Mouse (Mus musculus) ES-Bruce4 (cell line): ENCODE data around the gene Mdh1b. TPM values are rescaled to one million over a fixed set of nuclear protein-coding genes. Genes with fewer than 3 reads are reported as not detected.

Experiments used
- H3K27ac ChIP-seq: 2 replicates; pipeline ENCODE4 v1.5.1; 2012; ENCODE audit warnings: low read length, inconsistent platforms; ENCODE audit not compliant: insufficient read depth
- H3K27me3 ChIP-seq: 2 replicates; pipeline ENCODE4 v1.6.1; 2012; ENCODE audit warnings: mild to moderate bottlenecking, low read length, inconsistent platforms; ENCODE audit not compliant: control insufficient read depth, poor library complexity, insufficient read depth, severe bottlenecking
- H3K36me3 ChIP-seq: 2 replicates; pipeline ENCODE4 v1.6.1; 2012; ENCODE audit warnings: inconsistent platforms, mild to moderate bottlenecking, low read length, moderate library complexity; ENCODE audit not compliant: control insufficient read depth, poor library complexity, insufficient read depth, severe bottlenecking
- H3K4me1 ChIP-seq: one replicate; pipeline ENCODE4 v1.8.1; 2011; ENCODE audit warnings: low read length; ENCODE audit not compliant: control insufficient read depth, insufficient read depth
- H3K4me3 ChIP-seq: 2 replicates; pipeline ENCODE4 v1.5.1; 2011; ENCODE audit warnings: low read depth, mild to moderate bottlenecking, low read length
- H3K9ac ChIP-seq: 2 replicates; pipeline ENCODE4 v1.6.1; 2012; ENCODE audit warnings: low read depth, mild to moderate bottlenecking, inconsistent platforms; ENCODE audit not compliant: poor library complexity, severe bottlenecking
- H3K9me3 ChIP-seq: replicated peaks from 2 replicates; pipeline ENCODE4 v1.6.1; 2012; ENCODE audit warnings: mild to moderate bottlenecking, low read length, inconsistent platforms; ENCODE audit not compliant: control insufficient read depth, poor library complexity, insufficient read depth, severe bottlenecking
- CTCF ChIP-seq: IDR thresholded peaks from one replicate; pipeline ENCODE4 v1.8.1; 2011; ENCODE audit warnings: low read depth, low read length
- EP300 ChIP-seq: IDR thresholded peaks from 2 replicates; pipeline ENCODE4 v1.6.1; 2011; ENCODE audit warnings: low read depth, low read length; ENCODE audit not compliant: insufficient read depth
- POLR2A ChIP-seq: IDR thresholded peaks from one replicate; pipeline ENCODE4 v1.8.1; 2011; ENCODE audit warnings: low read length; ENCODE audit not compliant: insufficient read depth
- polyA plus RNA-seq: library from polyadenylated mRNA; stranded (reverse); fragments of >200 nt; gene quantifications from 2 replicates; pipeline ENCODE4 v1.2.4, GENCODE M21; 2011; ENCODE audit warnings: low read depth; ENCODE audit not compliant: missing spikeins, insufficient read depth, insufficient read length

Gene Mdh1b
- polyA plus RNA-seq, 1 experiment: not detected

- no peaks in the 10 kb centered on the region for H3K36me3 ChIP-seq
- H3K9me3 ChIP-seq: no peaks in the 10 kb centered on the region
- H3K4me3 ChIP-seq: no peak overlapping the region
- H3K27ac ChIP-seq: no peak overlapping the region
- H3K27me3 ChIP-seq: no peaks in the 10 kb centered on the region
- H3K9ac ChIP-seq: no peak overlapping the region
- no peaks in the 10 kb centered on the region for H3K4me1 ChIP-seq
- TF ChIP-seq POLR2A: no peak
These were observed 21.2 kb downstream of the Mdh1b start for GRCm38 (mm10) chr1:63708876-63709275.

DNA sequence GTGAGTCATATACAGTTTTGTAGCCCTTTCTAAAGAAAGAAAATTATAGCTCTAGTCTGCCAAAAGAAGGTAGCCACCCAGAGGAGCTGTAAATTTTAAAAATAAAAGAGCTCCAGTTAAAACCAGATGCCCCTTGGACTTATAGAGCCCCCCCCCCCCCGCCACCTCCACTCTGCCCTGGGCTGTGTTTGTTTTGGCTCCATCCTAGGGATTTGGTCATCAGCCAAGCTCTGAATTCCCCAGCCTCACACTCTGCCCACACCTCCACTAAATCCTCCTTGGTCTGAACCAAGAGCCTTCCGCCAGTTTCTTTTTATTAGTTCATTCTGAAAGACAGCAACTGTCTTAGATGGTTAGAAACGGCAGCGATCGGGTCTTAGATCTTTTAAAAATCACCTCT, 24.4 kb downstream of the Mdh1b start:
- Histone ChIP-seq H3K36me3 (no peaks in the 10 kb centered on the region), H3K4me3 (no peak overlapping the region), H3K4me1 (no peaks in the 10 kb centered on the region), H3K27me3 (no peaks in the 10 kb centered on the region), H3K9ac (no peak overlapping the region), H3K9me3 (no peaks in the 10 kb centered on the region), H3K27ac (no peak overlapping the region)
- TF ChIP-seq POLR2A (no peak), CTCF (no peak), EP300 (no peak)

GRCm38 (mm10) chr1:63696861-63697260, 33.3 kb downstream of the Mdh1b start:
- TF ChIP-seq CTCF (no peak), POLR2A (no peak), EP300 (no peak)
- no peaks in the 10 kb centered on the region for H3K36me3 ChIP-seq
- H3K9me3 ChIP-seq: no peaks in the 10 kb centered on the region
- no peaks in the 10 kb centered on the region for H3K27me3 ChIP-seq
- H3K27ac ChIP-seq: no peak overlapping the region
- H3K9ac ChIP-seq: no peak overlapping the region
- H3K4me3 ChIP-seq: no peak overlapping the region
- H3K4me1 ChIP-seq: no peaks in the 10 kb centered on the region

DNA sequence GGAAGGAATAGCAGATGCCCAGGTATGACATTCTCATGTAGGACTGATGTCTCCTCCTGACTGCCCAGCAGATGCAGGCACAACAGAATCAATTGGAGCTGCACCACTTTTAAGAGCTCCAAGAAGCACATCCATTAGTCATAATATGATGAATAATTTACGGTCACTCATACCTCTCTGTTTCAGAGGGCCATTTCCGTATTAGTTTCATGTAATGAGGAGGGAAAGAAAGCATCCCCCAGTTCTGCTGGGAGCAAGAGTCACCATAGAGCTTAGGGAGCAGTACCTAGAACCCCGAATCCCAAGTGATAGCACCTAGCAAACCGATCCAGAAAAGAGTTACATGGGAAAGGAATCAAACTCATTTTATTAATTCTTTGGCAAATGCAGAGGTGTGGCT, 43.3 kb downstream of the Mdh1b start, which contains the start of gene Dytn:
TSS of gene Dytn (minus strand) at position 101 of the 400 bp plus-strand sequence.
- no peak within 1 kb of the TSS for H3K27ac ChIP-seq
- H3K27me3 ChIP-seq: no peaks in the 10 kb centered on the region
- H3K9ac ChIP-seq: no peak within 1 kb of the TSS
- no peak within 1 kb of the TSS for H3K4me3 ChIP-seq
- no peak for TF ChIP-seq EP300
- TF ChIP-seq CTCF: no peak
- TF ChIP-seq POLR2A: no peak
- H3K4me1 ChIP-seq: no peaks in the 10 kb centered on the region
- no peaks in the 10 kb centered on the region for H3K36me3 ChIP-seq
- H3K9me3 ChIP-seq: no peaks in the 10 kb centered on the region

- H3K4me1 ChIP-seq: no peaks in the 10 kb centered on the region
- no peak overlapping the region for H3K27ac ChIP-seq
- no peaks in the 10 kb centered on the region for H3K9me3 ChIP-seq
- no peaks in the 10 kb centered on the region; the same call in 1 of the 2 replicates for H3K27me3 ChIP-seq
- H3K36me3 ChIP-seq: no peaks in the 10 kb centered on the region
- H3K4me3 ChIP-seq: no peak overlapping the region
- no peak overlapping the region for H3K9ac ChIP-seq
- TF ChIP-seq CTCF (no peak), POLR2A (no peak), EP300 (no peak)
These were observed 54.1 kb downstream of the Mdh1b start for GRCm38 (mm10) chr1:63675975-63676374.

GRCm38 (mm10) chr1:63668852-63669160, 61.3 kb downstream of the Mdh1b start:
- TF ChIP-seq POLR2A (no peak), CTCF (no peak), EP300 (no peak)

More at GRCm38 (mm10) chr1:63668852-63669160, 61.3 kb downstream of the Mdh1b start:
- H3K27ac ChIP-seq: no peak overlapping the region
- no peaks in the 10 kb centered on the region for H3K9me3 ChIP-seq
- no peaks in the 10 kb centered on the region for H3K36me3 ChIP-seq
- H3K4me3 ChIP-seq: no peak overlapping the region
- H3K9ac ChIP-seq: no peak overlapping the region
- H3K4me1 ChIP-seq: no peaks in the 10 kb centered on the region
- no peaks in the 10 kb centered on the region; the same call in 1 of the 2 replicates for H3K27me3 ChIP-seq
